Mouse (Mus musculus) MEL (cell line): ENCODE results near the gene Stum. TPM values are rescaled to one million over a fixed set of nuclear protein-coding genes. Genes with fewer than 3 reads are reported as not detected.

ENCODE experiments used
- DNase-seq: peaks from one replicate; pipeline ENCODE4 v3.0.0; 2011; ENCODE audit warnings: low read depth, low spot score
- H3K27ac ChIP-seq: 2 replicates; pipeline ENCODE4 v1.5.1; 2012; ENCODE audit warnings: low read depth, mild to moderate bottlenecking, control low read depth, low read length, moderate library complexity; ENCODE audit not compliant: control insufficient read depth
- H3K27me3 ChIP-seq, 2 experiments: fragments of 150-350 bp in 1 of 2; sonication (generic) in 1 of 2; 2 replicates each; pipeline ENCODE4 v1.6.1; 2012; ENCODE audit warnings: low read length in 2 of 2, mild to moderate bottlenecking in 2 of 2, improper control_type of control experiment in 1 of 2, moderate library complexity in 1 of 2; ENCODE audit not compliant: insufficient read depth in 2 of 2, control insufficient read depth in 1 of 2
- H3K36me3 ChIP-seq, 2 experiments: 2 replicates each; pipeline ENCODE4 v1.6.1; 2012 to 2014; ENCODE audit warnings: low read length in 2 of 2, improper control_type of control experiment in 1 of 2, inconsistent platforms in 1 of 2, mild to moderate bottlenecking in 1 of 2; ENCODE audit not compliant: insufficient read depth in 2 of 2, control insufficient read depth in 1 of 2
- H3K4me1 ChIP-seq, 2 experiments: fragments of 150-350 bp in 1 of 2; sonication (generic) in 1 of 2; 2 replicates each; pipeline ENCODE4 v1.6.1; 2012; ENCODE audit warnings: low read length in 2 of 2, improper control_type of control experiment in 1 of 2, mild to moderate bottlenecking in 1 of 2; ENCODE audit not compliant: insufficient read depth in 2 of 2, control insufficient read depth in 1 of 2
- H3K4me3 ChIP-seq, 2 experiments: fragments of 150-350 bp in 1 of 2; sonication (generic) in 1 of 2; 2 replicates each; pipeline ENCODE4 v1.5.1; 2012; ENCODE audit warnings: low read depth in 2 of 2, low read length in 2 of 2, mild to moderate bottlenecking in 2 of 2, moderate library complexity in 2 of 2, control low read depth in 1 of 2, improper control_type of control experiment in 1 of 2; ENCODE audit not compliant: control insufficient read depth in 1 of 2, insufficient read depth in 1 of 2
- H3K79me2 ChIP-seq: 2 replicates; pipeline ENCODE4 v1.6.1; 2012; ENCODE audit warnings: mild to moderate bottlenecking, low read length, moderate library complexity; ENCODE audit not compliant: control insufficient read depth, poor library complexity, insufficient read depth
- H3K9ac ChIP-seq: 2 replicates; pipeline ENCODE4 v1.6.1; 2012; ENCODE audit warnings: low read depth, mild to moderate bottlenecking, control low read depth, low read length, moderate library complexity; ENCODE audit not compliant: control insufficient read depth, poor library complexity, severe bottlenecking
- H3K9me3 ChIP-seq: fragments of 150-350 bp; sonication (generic); replicated peaks from 2 replicates; pipeline ENCODE4 v1.6.1; 2012; ENCODE audit warnings: mild to moderate bottlenecking, low read length, improper control_type of control experiment, moderate library complexity; ENCODE audit not compliant: insufficient read depth
- EP300 ChIP-seq, 2 experiments: IDR thresholded peaks; 2 replicates each; pipeline ENCODE4 v1.6.1; 2011; ENCODE audit warnings: improper control_type of control experiment in 2 of 2, low read length in 2 of 2, low read depth in 1 of 2, mild to moderate bottlenecking in 1 of 2
- ETS1 ChIP-seq: IDR thresholded peaks from 2 replicates; pipeline ENCODE4 v1.6.1; 2012; ENCODE audit warnings: low read depth, mild to moderate bottlenecking, inconsistent platforms, low read length, improper control_type of control experiment, moderate library complexity
- GATA1 ChIP-seq: IDR thresholded peaks from 2 replicates; pipeline ENCODE4 v1.6.1; 2011; ENCODE audit warnings: low read depth, low read length, improper control_type of control experiment
- JUND ChIP-seq: IDR thresholded peaks from 2 replicates; pipeline ENCODE4 v1.6.1; 2011; ENCODE audit warnings: low read depth, mild to moderate bottlenecking, improper control_type of control experiment, low read length
- KAT2A ChIP-seq: conservative IDR thresholded peaks from 2 replicates; pipeline ENCODE4 v1.6.1; 2012; ENCODE audit warnings: low read depth, low read length, improper control_type of control experiment, inconsistent platforms
- MAZ ChIP-seq: IDR thresholded peaks from 2 replicates; pipeline ENCODE4 v1.6.1; 2012; ENCODE audit warnings: low read depth, mild to moderate bottlenecking, inconsistent platforms, low read length, improper control_type of control experiment
- MXI1 ChIP-seq: IDR thresholded peaks from 2 replicates; pipeline ENCODE4 v1.6.1; 2011; ENCODE audit warnings: mild to moderate bottlenecking, low read depth, low read length, improper control_type of control experiment
- MYB ChIP-seq: IDR thresholded peaks from 2 replicates; pipeline ENCODE4 v1.6.1; 2011; ENCODE audit warnings: mild to moderate bottlenecking, low read depth, low read length, improper control_type of control experiment
- POLR2A ChIP-seq, 2 experiments: IDR thresholded peaks; 2 replicates each; pipeline ENCODE4 v1.6.1; 2011 to 2012; ENCODE audit warnings: low read length in 2 of 2, mild to moderate bottlenecking in 2 of 2, control low read depth in 1 of 2, improper control_type of control experiment in 1 of 2, low read depth in 1 of 2, moderate library complexity in 1 of 2; ENCODE audit not compliant: control insufficient read depth in 1 of 2, insufficient read depth in 1 of 2, poor library complexity in 1 of 2
- POLR2AphosphoS2 ChIP-seq: IDR thresholded peaks from 2 replicates; pipeline ENCODE4 v1.6.1; 2011; ENCODE audit warnings: low read length, improper control_type of control experiment
- SMC3 ChIP-seq: IDR thresholded peaks from 2 replicates; pipeline ENCODE4 v1.6.1; 2011; ENCODE audit warnings: low read depth, low read length, improper control_type of control experiment
- TCF12 ChIP-seq: IDR thresholded peaks from 2 replicates; pipeline ENCODE4 v1.6.1; 2014; ENCODE audit warnings: low read depth, mild to moderate bottlenecking, inconsistent platforms, low read length, improper control_type of control experiment, moderate library complexity
- UBTF ChIP-seq: IDR thresholded peaks from 2 replicates; pipeline ENCODE4 v1.6.1; 2012; ENCODE audit warnings: low read depth, mild to moderate bottlenecking, inconsistent platforms, low read length, improper control_type of control experiment, moderate library complexity, borderline replicate concordance; ENCODE audit not compliant: insufficient read depth
- ZC3H11A ChIP-seq: IDR thresholded peaks from 2 replicates; pipeline ENCODE4 v1.6.1; 2012; ENCODE audit warnings: low read depth, mild to moderate bottlenecking, inconsistent platforms, low read length, improper control_type of control experiment
- ZMIZ1 ChIP-seq: IDR thresholded peaks from 2 replicates; pipeline ENCODE4 v1.6.1; 2012; ENCODE audit warnings: low read depth, mild to moderate bottlenecking, inconsistent platforms, low read length, improper control_type of control experiment, moderate library complexity
- polyA plus RNA-seq, 2 experiments: library from polyadenylated mRNA; stranded (reverse) in 1 of 2; unstranded in 1 of 2; fragments of >175 nt in 1 of 2; fragments of >200 nt in 1 of 2; gene quantifications; 2 replicates each; pipeline versions ENCODE4 v1.2.1 to v1.2.4; 2012; ENCODE audit warnings: low replicate concordance in 2 of 2, low read depth in 1 of 2; ENCODE audit not compliant: insufficient read length in 2 of 2, insufficient read depth in 1 of 2, missing spikeins in 1 of 2
- total RNA-seq: library from RNA; depleted of rRNA; stranded (reverse); fragments of 300-350 nt; gene quantifications from 2 replicates; pipeline ENCODE4 v1.2.3, GENCODE M21; 2012

Gene Stum
- total and polyA plus RNA-seq, 3 experiments = not detected

- peaks cover 0 to 6% of the 10 kb centered on the region in 2 experiments for H3K27me3 ChIP-seq
- H3K9me3 ChIP-seq = no peaks in the 10 kb centered on the region
- no peak overlapping the region for H3K4me3 ChIP-seq
- TF ChIP-seq GATA1 (0 out of 2 replicates have a peak, but pooled peaks have one; percentile 24), POLR2A (IDR thresholded peaks at IDR 0.05; ENCODE audit: control insufficient read depth in 1 of 2, insufficient read depth in 1 of 2, low read depth in 1 of 2, low read length in 2 of 2, poor library complexity in 1 of 2) (no peak), ETS1 (0 out of 2 replicates have a peak, but pooled peaks have one; percentile 36), TCF12 (peak; percentile 39; the same call in 1 of the 2 replicates), ZMIZ1 (no peak), ZC3H11A (no peak), EP300 (IDR thresholded peaks at IDR 0.05; ENCODE audit: low read depth in 1 of 2, low read length in 2 of 2) (peak; percentile 30 to 63; a peak in 3 of 4 replicates), KAT2A (no peak)
- no peaks in the 10 kb centered on the region for H3K36me3 ChIP-seq
- no peak overlapping the region for H3K9ac ChIP-seq
- no peaks in the 10 kb centered on the region for H3K79me2 ChIP-seq
- DNase-seq = peak; percentile 37
- H3K27ac ChIP-seq = no peak overlapping the region
- no peaks in the 10 kb centered on the region; a peak in 1 of 4 replicates for H3K4me1 ChIP-seq
These were observed 20.3 kb downstream of the Stum start for GRCm38 (mm10) chr1:180462983-180463475.

- no peak overlapping the region for H3K9ac ChIP-seq
- no peaks in the 10 kb centered on the region for H3K9me3 ChIP-seq
- H3K79me2 ChIP-seq = no peaks in the 10 kb centered on the region
- H3K27me3 ChIP-seq = peaks cover 0 to 6% of the 10 kb centered on the region in 2 experiments
- H3K4me1 ChIP-seq = no peaks in the 10 kb centered on the region; a peak in 1 of 4 replicates
- TF ChIP-seq SMC3 (no peak), MYB (no peak)
- H3K4me3 ChIP-seq = no peak overlapping the region
- H3K27ac ChIP-seq = no peak overlapping the region
- no peak for DNase-seq
- no peaks in the 10 kb centered on the region for H3K36me3 ChIP-seq
These were observed 20.9 kb downstream of the Stum start for GRCm38 (mm10) chr1:180462396-180462795.

- DNase-seq = no peak
- Histone ChIP-seq H3K9me3 (no peaks in the 10 kb centered on the region), H3K27ac (no peak overlapping the region), H3K4me1 (no peaks in the 10 kb centered on the region; a peak in 1 of 4 replicates), H3K9ac (no peak overlapping the region), H3K36me3 (no peaks in the 10 kb centered on the region), H3K27me3 (peaks cover 0 to 6% of the 10 kb centered on the region in 2 experiments), H3K4me3 (no peak overlapping the region), H3K79me2 (no peaks in the 10 kb centered on the region)
- TF ChIP-seq JUND (no peak), ZMIZ1 (no peak), UBTF (no peak), KAT2A (no peak), MXI1 (no peak), POLR2AphosphoS2 (no peak), MAZ (no peak), ZC3H11A (no peak), ETS1 (no peak)
These were observed 22.6 kb downstream of the Stum start for GRCm38 (mm10) chr1:180460721-180461120.
